Mouse (Mus musculus) Patski (cell line): Measurements from ENCODE around the gene Pola2. TPM values are rescaled to one million over a fixed set of nuclear protein-coding genes. Genes with fewer than 3 reads are reported as not detected.

Experiments used
- ATAC-seq: fragments of 100-300 bp; one replicate; pipeline ENCODE4 v1.8.0; 2021
- CTCF ChIA-PET: fragments of 350-600 bp; sonication (Branson Sonifier 250); formaldehyde crosslinking; loops from one replicate; lab custom pipeline; 2022; ENCODE audit warnings: inconsistent platforms; lab: Charles Lee
- POLR2A ChIA-PET: fragments of 350-600 bp; sonication (Branson Sonifier 250); formaldehyde crosslinking; loops from one replicate; lab custom pipeline; 2022; ENCODE audit warnings: antibody characterized with exemption, inconsistent platforms; lab: Charles Lee
- DNase-seq: peaks from one replicate; pipeline ENCODE4 v3.0.0-alpha.2; 2011; ENCODE audit warnings: low read depth, low spot score
- H3K27me3 ChIP-seq: fragments of 371-371 bp; one replicate; pipeline ENCODE4 v1.5.1; 2021
- CTCF ChIP-seq: fragments of 100-300 bp; IDR thresholded peaks from one replicate; pipeline ENCODE4 v1.5.1; 2021
- in situ Hi-C: fragments of 300-500 bp; cut with MboI; formaldehyde crosslinking; loops from 3 replicates; pipeline ENCODE4 v1.11.1; 2018; ENCODE audit warnings: low pct_unique_long_range_greater_than_20kb, mixed read lengths
- polyA plus RNA-seq: library from polyadenylated mRNA; unstranded; gene quantifications from one replicate; pipeline ENCODE4 v1.2.3, GENCODE M21; 2021

Pola2 gene
- polyA plus RNA-seq, 1 experiment from 2014 or later, result 24.0 TPM

GRCm38 (mm10) chr19:5990033-5990432 is 26.0 kb upstream of the Pola2 start:
- DNase-seq (no peak), ATAC-seq (no peak)
- no peak for TF ChIP-seq CTCF
- H3K27me3 ChIP-seq, result no peaks in the 10 kb centered on the region
- ChIA-PET POLR2A (no interaction called here), CTCF (interaction anchor here (0.9 to 1.2 kb wide), 3 partner anchors 12 to 28 kb away, joined by 3 read pairs; partner anchors contain the start of gene Capn1)
- in situ Hi-C loops, result no loop called here

- POLR2A ChIA-PET, result no interaction called here
Observed at GRCm38 (mm10) chr19:5989585-5989984, 25.6 kb upstream of the Pola2 start.

GRCm38 (mm10) chr19:5988815-5989452 is 24.9 kb upstream of the Pola2 start:
- POLR2A ChIA-PET, result no interaction called here
- TF ChIP-seq CTCF, result no peak
- DNase-seq (no peak), ATAC-seq (peak; percentile 20)
- in situ Hi-C loops, result no loop called here
- CTCF ChIA-PET, result interaction anchor here (1.5 to 1.8 kb wide), 2 partner anchors 10 to 27 kb away, joined by 4 to 6 read pairs; partner anchors contain the start of gene Capn1
- peaks cover 6% of the 10 kb centered on the region for H3K27me3 ChIP-seq

More at GRCm38 (mm10) chr19:5989585-5989984, 25.6 kb upstream of the Pola2 start:
- no peak for TF ChIP-seq CTCF
- CTCF ChIA-PET, result interaction anchor here (1.5 to 1.8 kb wide), 2 partner anchors 10 to 26 kb away, joined by 4 to 6 read pairs; partner anchors contain the start of gene Capn1
- in situ Hi-C loops, result no loop called here
- ATAC-seq, result no peak
- DNase-seq, result no peak
- no peaks in the 10 kb centered on the region for H3K27me3 ChIP-seq

GRCm38 (mm10) chr19:5988027-5988814 is 24.2 kb upstream of the Pola2 start:
- TF ChIP-seq CTCF, result no peak
- POLR2A ChIA-PET, result interaction anchor here (0.5 kb wide), 1 partner anchor 50 kb away, joined by 3 read pairs; no protein-coding TSS in a partner anchor
- peak; percentile 24 for ATAC-seq
- peaks cover 13% of the 10 kb centered on the region for H3K27me3 ChIP-seq
- in situ Hi-C loops, result no loop called here
- CTCF ChIA-PET, result interaction anchor here (1.5 to 1.8 kb wide), 2 partner anchors 11 to 28 kb away, joined by 4 to 6 read pairs; partner anchors contain the start of gene Capn1
- DNase-seq, result no peak

GRCm38 (mm10) chr19:5986043-5986442 is 22.0 kb upstream of the Pola2 start, which contains the start of gene Slc22a20:
TSS of gene Slc22a20 (minus strand) at chr19:5986143.
- DNase-seq, result no peak
- POLR2A ChIA-PET, result no interaction called here
- ATAC-seq, result no peak
- CTCF ChIA-PET, result no interaction called here
- peaks cover 22% of the 10 kb centered on the region for H3K27me3 ChIP-seq
- no peak for TF ChIP-seq CTCF
- in situ Hi-C loops, result no loop called here

- ChIA-PET POLR2A (no interaction called here), CTCF (interaction anchor here (1.5 kb wide), 1 partner anchor 37 kb away, joined by 3 read pairs; no protein-coding TSS in a partner anchor)
- no peak for TF ChIP-seq CTCF
- ATAC-seq, result no peak
- in situ Hi-C loops, result no loop called here
- peaks cover 22% of the 10 kb centered on the region for H3K27me3 ChIP-seq
- DNase-seq, result no peak
Observed at GRCm38 (mm10) chr19:5980477-5980876, 16.5 kb upstream of the Pola2 start.

GRCm38 (mm10) chr19:5977717-5978116 is 13.7 kb upstream of the Pola2 start:
- in situ Hi-C loops, result no loop called here
- no peak for DNase-seq
- CTCF ChIA-PET, result no interaction called here
- POLR2A ChIA-PET, result no interaction called here
- TF ChIP-seq CTCF, result no peak
- ATAC-seq, result no peak
- peaks cover 8% of the 10 kb centered on the region for H3K27me3 ChIP-seq

GRCm38 (mm10) chr19:5975676-5976075 is 11.7 kb upstream of the Pola2 start:
- no peak for DNase-seq
- ChIA-PET CTCF (interaction anchor here (0.9 to 1.0 kb wide), 2 partner anchors 23 to 42 kb away, joined by 4 to 5 read pairs; no protein-coding TSS in a partner anchor), POLR2A (interaction anchor here (1.1 kb wide), 1 partner anchor 16 kb away, joined by 3 read pairs; no protein-coding TSS in a partner anchor)
- H3K27me3 ChIP-seq, result peaks cover 12% of the 10 kb centered on the region
- TF ChIP-seq CTCF, result no peak
- ATAC-seq, result no peak
- in situ Hi-C loops, result no loop called here

- ATAC-seq (no peak), DNase-seq (no peak)
- H3K27me3 ChIP-seq, result peaks cover 12% of the 10 kb centered on the region
- in situ Hi-C loops, result no loop called here
- no peak for TF ChIP-seq CTCF
- ChIA-PET POLR2A (interaction anchor here (1.1 kb wide), 1 partner anchor 17 kb away, joined by 3 read pairs; no protein-coding TSS in a partner anchor), CTCF (interaction anchor here (0.9 kb wide), 1 partner anchor 43 kb away, joined by 5 read pairs; no protein-coding TSS in a partner anchor)
Observed at GRCm38 (mm10) chr19:5975112-5975511, 11.1 kb upstream of the Pola2 start.

GRCm38 (mm10) chr19:5967664-5968063 is 3.7 kb upstream of the Pola2 start:
- in situ Hi-C loops, result loop anchor here (10.0 kb wide), 1 partner anchor 367 kb away; the partner anchor contains the start of gene Men1
- ATAC-seq, result no peak
- CTCF ChIA-PET, result interaction anchor here (5.0 to 6.0 kb wide), 2 partner anchors 48 to 52 kb away, joined by 34 to 46 read pairs; partner anchors contain the start of gene Capn1
- no peak for TF ChIP-seq CTCF
- H3K27me3 ChIP-seq, result peaks cover 8% of the 10 kb centered on the region
- no peak for DNase-seq
- POLR2A ChIA-PET, result no interaction called here
